Mouse (Mus musculus) kidney, postnatal 25 days (tissue): ENCODE results near the gene Sdsl.
"Not testable (repeated sequence)": the region's sequence is repeated elsewhere in the genome, so short reads cannot be mapped to it uniquely, and the experiment has no call there.

ENCODE experiments used
- DNase-seq, 2 experiments: peaks; one replicate each; pipeline ENCODE4 v3.0.0; 2021; ENCODE audit warnings: mixed read lengths in 2 of 2

The Sdsl gene

GRCm38 (mm10) chr5:120472770-120473169 lies at the start of gene Sdsl:
Gene Sdsl (minus strand): TSS chr5:120472810.
- no peak for DNase-seq

DNA sequence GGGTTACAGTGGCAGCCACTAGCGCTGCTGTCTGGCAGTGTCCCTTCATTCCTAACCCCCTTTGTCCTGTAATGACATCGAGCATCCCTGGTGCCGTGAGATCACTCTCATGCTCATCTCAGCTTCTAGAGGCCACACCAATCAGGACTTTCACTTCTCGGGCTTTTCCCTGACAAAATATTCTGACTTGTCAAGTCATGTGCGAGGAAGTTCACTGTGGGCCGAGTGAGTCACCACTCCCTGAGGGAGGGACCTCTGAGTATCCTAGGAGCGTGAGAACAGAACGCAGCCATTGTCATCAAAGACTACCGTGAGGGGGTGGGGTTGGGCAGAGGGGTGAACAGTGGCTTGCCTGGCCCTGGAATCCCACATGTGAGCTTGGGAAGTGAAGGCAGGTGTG lies 44.9 kb upstream of the Sdsl start:
- DNase-seq, result no peak

GRCm38 (mm10) chr5:120516221-120516984 lies 43.8 kb upstream of the Sdsl start:
- peak; percentile 76 to 85 for DNase-seq

DNA sequence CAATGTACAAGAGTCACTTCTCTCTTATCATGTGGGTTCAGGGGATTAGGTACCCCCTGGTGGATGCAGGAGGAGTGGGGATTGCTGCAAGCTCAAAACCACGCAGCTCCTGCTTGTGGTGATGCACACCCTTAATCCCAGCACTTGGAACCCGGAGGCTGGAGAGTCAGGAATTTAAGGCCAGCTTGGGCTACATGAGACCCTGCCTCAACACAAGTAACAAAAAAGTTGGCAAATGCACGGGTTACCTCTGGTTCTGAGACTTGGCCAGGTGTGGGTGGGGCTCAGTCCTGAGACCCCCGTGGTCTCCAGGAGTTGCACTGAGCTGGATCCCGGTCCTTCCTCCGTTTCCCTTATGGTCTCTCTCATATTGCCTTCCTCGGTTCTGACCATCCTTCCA lies 42.8 kb upstream of the Sdsl start:
- DNase-seq, result no peak

GRCm38 (mm10) chr5:120514754-120515153 lies 42.1 kb upstream of the Sdsl start:
- peak; percentile 71 to 75 for DNase-seq

DNA sequence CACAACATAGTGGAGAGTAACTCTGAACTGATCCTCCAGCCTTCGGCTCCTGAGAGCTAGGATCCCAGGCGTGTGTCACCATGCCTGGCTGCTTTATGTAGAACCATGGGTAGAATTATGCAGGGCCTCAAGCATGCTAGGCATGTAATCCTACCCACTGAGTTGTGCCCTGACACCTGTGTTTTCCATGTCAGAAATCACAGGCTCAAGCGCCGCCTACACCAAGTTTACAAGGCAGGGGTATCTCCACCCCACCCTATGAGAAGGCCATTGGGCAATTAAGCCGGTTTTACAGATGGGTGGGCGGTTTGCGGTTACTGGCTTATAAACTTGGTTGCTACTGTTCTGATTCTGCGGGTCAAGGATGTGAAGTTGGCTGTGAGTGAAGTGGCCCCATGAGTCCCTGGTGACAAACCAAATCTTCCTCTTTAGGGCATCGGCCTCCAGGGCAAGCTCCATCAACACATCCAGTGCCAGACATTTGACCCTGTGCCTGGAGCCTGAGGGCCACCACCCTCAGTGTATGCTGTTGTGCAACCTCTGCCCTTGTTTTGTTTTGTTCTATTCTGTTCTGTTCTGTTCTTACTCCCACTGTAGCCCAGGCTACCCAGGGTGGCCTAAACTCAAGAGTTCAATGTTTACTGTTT lies 41.5 kb upstream of the Sdsl start:
- no peak for DNase-seq

- peak; percentile 36 to 53 for DNase-seq
Observed at GRCm38 (mm10) chr5:120512911-120513555, 40.4 kb upstream of the Sdsl start.

- DNase-seq, result peak; percentile 25 to 50
Observed at GRCm38 (mm10) chr5:120511643-120512220, 39.1 kb upstream of the Sdsl start.

- DNase-seq, result peak; percentile 98 to 99
Observed at GRCm38 (mm10) chr5:120510982-120511642, 38.5 kb upstream of the Sdsl start, which contains the start of gene Slc8b1. Gene Slc8b1 (plus strand): TSS chr5:120511168.

DNA sequence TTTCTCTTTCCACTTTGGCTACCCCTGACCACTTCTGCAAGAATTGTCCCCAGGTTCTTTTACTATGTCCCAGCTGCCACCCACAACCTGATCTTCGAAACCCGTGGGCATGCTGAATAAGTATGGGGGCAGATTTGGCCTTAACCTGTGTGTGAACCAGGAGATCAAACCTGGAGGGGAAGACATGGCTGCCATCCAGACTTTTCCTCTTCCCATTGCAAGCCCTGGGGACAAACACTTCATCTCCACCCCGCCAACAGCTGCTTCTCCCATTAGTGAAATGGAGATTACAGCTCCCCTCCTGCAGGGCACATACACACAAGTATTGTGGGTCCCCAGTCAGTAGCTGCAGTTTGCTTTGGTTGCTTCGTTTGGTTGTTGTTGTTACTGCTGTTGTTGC lies 34.7 kb upstream of the Sdsl start:
- no peak for DNase-seq

DNA sequence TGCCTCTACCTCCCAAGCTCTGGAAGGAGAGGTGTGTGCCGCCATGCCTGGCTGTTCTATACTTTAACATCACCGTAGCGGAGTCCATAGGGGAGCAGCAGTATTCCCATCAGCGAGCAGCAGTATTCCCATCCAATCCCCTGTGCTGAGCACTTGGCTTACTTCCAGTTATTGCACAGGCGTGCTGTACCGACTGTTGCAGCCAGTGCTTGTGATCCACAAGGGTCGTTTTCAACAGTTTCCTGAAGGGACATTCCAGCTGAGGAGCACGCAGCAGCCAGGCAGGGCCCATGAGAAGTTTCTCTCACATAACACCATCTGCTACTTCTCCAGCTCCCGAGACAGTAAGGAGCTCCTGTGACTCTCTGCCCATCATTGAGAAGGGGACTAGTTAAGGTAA lies 33.9 kb upstream of the Sdsl start:
- no peak for DNase-seq

DNA sequence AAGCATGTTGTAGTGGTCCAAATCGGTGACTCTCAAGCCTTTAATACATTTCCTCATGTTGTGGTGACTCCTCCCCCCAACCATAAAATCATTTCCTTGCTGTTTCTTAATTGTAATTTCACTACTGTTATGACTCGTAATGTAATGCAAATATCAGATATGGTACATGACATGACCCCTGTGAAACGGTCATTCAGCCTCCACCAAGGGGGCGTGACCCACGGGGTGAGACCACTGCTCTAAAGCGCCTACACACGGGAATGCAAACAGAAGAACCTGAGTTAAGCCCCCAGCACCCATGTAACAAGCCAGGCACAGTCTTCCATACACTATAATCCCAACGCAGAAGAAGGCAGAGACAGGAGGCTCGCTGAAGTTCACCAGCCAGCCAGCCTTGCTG lies 33.2 kb upstream of the Sdsl start:
- no peak for DNase-seq

DNA sequence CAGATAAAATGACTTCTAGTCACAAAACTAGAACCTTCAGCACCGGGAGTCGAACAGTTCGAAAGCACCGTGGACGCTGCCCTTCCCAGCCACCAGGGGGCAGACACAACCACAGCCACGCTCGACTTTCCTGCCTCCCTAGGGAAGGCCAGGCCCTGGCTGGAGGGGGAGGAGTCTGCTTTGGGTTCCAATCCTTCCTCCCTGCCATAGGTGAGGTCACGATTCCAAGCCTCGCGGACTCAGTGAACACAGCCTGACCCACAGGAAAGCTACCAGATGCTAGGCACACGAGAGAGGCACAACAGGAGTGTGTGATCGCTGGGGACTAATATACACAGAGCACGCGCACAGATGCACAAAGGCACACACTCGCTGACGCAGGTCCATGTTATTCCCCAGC lies 32.8 kb upstream of the Sdsl start:
- DNase-seq, result peak; percentile 87 to 88

GRCm38 (mm10) chr5:120503144-120503795 lies 30.7 kb upstream of the Sdsl start, which contains the start of gene Plbd2:
Gene Plbd2 (minus strand): TSS chr5:120503625.
- peak; percentile 90 to 93 for DNase-seq

GRCm38 (mm10) chr5:120502675-120503143 lies 30.1 kb upstream of the Sdsl start:
- DNase-seq, result no peak

- DNase-seq, result no peak
Observed at GRCm38 (mm10) chr5:120502147-120502621, 29.6 kb upstream of the Sdsl start.

DNA sequence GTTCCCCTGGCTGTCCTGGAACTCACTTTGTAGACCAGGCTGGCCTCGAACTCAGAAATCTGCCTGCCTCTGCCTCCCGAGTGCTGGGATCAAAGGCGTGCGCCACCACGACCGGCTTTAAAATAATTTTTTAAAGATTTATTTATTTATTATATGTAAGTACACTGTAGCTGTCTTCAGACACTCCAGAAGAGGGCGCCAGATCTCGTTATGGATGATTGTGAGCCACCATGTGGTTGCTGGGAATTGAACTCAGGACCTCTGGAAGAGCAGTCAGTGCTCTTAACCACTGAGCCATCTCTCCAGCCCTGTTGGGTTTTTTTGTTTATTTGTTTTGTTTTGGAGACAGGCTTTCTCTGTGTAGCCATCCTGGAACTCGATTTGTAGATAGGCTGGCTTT lies 28.0 kb upstream of the Sdsl start:
- not testable (repeated sequence) for DNase-seq

- no peak for DNase-seq
Observed at GRCm38 (mm10) chr5:120499202-120499601, 26.6 kb upstream of the Sdsl start.

GRCm38 (mm10) chr5:120497071-120497470 lies 24.5 kb upstream of the Sdsl start:
- DNase-seq, result no peak

DNA sequence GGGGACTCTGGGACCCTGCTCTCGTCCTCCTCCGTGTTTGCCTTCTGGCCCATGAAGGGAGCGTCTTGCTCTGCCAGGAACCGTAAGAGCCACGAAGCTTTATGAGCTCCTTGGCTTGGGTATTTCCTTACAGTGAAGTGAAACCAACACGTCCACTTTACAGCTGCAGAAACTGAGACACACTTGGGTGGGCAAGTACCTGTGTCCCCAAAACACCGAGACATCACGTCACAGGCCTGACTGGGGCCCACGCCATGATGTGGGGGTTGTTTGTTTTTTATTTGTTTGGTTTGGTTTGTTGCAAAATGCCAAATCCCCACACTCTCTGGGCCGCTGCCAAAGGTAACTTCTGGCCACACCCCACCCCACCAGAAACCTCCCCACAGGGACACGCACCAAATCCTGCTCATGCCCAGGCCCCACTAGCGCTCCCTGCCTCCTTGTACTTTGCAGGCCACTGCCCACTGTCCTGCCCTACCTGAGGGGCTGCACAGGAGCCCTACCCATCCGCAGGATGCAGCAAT lies 23.2 kb upstream of the Sdsl start:
- no peak for DNase-seq

DNA sequence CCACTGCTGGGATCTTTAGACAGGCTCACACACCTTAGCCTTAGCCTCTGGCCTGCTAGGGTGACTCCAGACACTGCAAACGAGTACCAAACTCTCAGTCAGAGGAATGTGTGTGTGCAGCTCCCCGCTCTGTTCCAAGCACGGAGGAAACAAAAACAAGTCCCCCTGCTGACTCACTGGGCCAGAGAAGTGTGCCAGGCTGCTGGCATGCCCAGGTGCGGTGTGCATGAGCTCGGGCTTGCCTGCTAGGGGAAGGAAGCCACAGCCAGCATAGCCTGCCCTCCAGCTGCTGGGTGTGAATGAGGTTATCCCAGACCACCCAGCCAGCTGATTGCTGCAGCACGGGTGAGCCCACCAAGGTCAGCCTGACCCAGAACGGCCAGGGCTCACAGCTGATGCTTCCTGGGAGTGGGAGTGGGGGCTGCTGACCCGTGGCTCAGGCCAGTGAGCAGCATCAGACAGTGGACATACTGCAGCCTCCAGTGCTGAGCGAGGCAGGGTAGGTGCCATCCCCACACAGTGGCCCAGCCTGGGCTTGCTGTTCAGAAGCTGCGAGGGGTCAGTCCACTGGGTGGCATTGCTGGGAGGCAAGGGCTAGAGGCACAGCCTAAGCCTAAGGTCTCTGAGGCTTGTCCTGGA lies 22.6 kb upstream of the Sdsl start:
- DNase-seq, result peak; percentile 23 to 60
